Mouse (Mus musculus) cerebellum, adult 18-20 months (tissue): ENCODE data around the gene Prkab1.

Experiments used
- DNase-seq, 2 experiments: peaks; one replicate each; pipeline ENCODE4 v3.0.0; 2021

The Prkab1 gene

DNA sequence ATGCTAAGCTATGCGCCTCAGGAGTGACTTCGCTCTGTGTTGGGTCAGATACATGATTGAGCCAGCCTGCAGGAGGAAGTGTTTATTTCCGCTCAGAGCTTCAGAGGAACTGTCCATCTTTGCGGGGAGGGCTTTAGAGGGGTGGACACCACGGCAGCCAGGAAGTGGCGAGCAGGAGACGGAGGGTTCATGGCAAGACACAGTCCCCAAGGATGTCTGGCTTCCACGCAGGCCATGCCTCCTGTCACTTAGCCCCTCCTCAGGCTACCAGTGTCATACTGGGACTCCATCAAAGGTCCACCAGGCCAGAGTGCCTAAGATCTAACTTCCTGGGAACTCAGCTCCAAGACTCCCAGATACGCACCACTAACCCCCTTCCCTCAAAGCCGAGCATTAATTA lies 46.6 kb downstream of the Prkab1 start:
- DNase-seq = no peak

DNA sequence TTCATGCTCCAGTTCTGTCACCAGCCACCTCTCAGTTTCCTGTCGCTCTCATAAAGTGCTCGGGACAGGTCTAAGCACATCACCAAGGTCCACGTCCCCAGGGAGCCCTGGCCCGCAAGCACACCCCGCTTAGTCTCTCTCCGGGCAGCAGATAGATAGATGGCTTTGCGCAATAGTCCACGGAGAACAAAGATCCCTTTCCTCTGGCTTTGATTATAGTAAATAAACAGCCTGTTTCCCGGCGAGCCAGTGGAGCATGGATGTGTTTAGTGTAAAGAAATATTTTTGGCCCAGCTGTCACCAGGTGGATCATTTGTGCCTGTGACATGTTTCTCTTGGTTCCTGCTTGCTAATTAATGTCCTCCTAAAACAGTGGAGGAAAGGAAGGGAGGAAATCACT lies 47.0 kb downstream of the Prkab1 start:
- no peak for DNase-seq

DNA sequence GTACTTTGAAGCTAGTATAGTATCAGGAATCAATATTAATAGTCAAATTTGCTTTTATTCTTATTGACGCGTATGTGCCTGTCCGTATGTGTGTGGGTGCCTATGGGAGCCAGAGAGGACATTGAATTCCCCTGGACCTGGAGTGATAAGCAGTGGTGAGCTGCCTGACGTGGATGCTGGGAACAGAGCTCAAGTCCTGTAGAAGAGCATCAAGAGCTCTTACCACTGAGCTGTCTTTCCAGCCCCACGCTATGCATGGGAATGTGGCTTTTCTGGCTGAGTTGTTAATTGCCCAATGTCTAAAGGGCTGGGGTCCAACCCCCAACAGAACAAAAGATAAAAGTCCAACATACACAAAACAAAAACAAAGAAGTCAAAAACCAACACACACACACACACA lies 47.9 kb downstream of the Prkab1 start:
- DNase-seq = no peak

GRCm38 (mm10) chr5:115975672-115976071 lies 48.6 kb downstream of the Prkab1 start:
- no peak for DNase-seq

GRCm38 (mm10) chr5:115971236-115971635 lies 53.1 kb downstream of the Prkab1 start:
- DNase-seq = no peak
